Mouse (Mus musculus): Measurements from ENCODE around the gene Sufu.

The Sufu gene

GRCm38 (mm10) chr19:46396686-46397435 lies at the start of gene Sufu:
Sufu (plus strand) TSS chr19:46396896.
- DNase-seq, result peak; percentile 98

GRCm38 (mm10) chr19:46347146-46347545 lies 49.5 kb upstream of the Sufu start:
- no peak for DNase-seq

- DNase-seq, result peak in 1 of 2 experiments; percentile 41
Observed at GRCm38 (mm10) chr19:46347936-46348668, 48.6 kb upstream of the Sufu start.

- peak; percentile 92 to 95 for DNase-seq
Observed at GRCm38 (mm10) chr19:46348761-46349458, 47.8 kb upstream of the Sufu start.

GRCm38 (mm10) chr19:46349550-46349949 lies 47.1 kb upstream of the Sufu start:
- DNase-seq, result no peak

GRCm38 (mm10) chr19:46350168-46350932 lies 46.3 kb upstream of the Sufu start, which contains the start of gene 2310034G01Rik:
2310034G01Rik (minus strand) TSS chr19:46350302.
- peak; percentile 49 to 74 for DNase-seq

GRCm38 (mm10) chr19:46356701-46357138 lies 40.0 kb upstream of the Sufu start:
- DNase-seq, result peak; percentile 95 to 97

GRCm38 (mm10) chr19:46357344-46358280 lies 39.1 kb upstream of the Sufu start:
- DNase-seq, result no peak

GRCm38 (mm10) chr19:46358381-46358780 lies 38.3 kb upstream of the Sufu start:
- DNase-seq, result no peak

- DNase-seq, result no peak
Observed at GRCm38 (mm10) chr19:46362104-46362503, 34.6 kb upstream of the Sufu start.

- DNase-seq, result no peak
Observed at GRCm38 (mm10) chr19:46363294-46364009, 33.2 kb upstream of the Sufu start.

- DNase-seq, result no peak
Observed at GRCm38 (mm10) chr19:46367798-46368590, 28.7 kb upstream of the Sufu start.

- DNase-seq, result peak; percentile 76 to 83
Observed at GRCm38 (mm10) chr19:46369204-46369603, 27.5 kb upstream of the Sufu start.

- peak; percentile 44 to 48 for DNase-seq
Observed at GRCm38 (mm10) chr19:46374477-46375088, 22.1 kb upstream of the Sufu start.

GRCm38 (mm10) chr19:46375489-46375888 lies 21.2 kb upstream of the Sufu start:
- peak in 1 of 2 experiments; percentile 42 for DNase-seq

GRCm38 (mm10) chr19:46375891-46376290 lies 20.8 kb upstream of the Sufu start:
- no peak for DNase-seq

- DNase-seq, result no peak
Observed at GRCm38 (mm10) chr19:46382275-46382674, 14.4 kb upstream of the Sufu start.

GRCm38 (mm10) chr19:46389872-46390271 lies 6.8 kb upstream of the Sufu start:
- no peak for DNase-seq

- DNase-seq, result peak in 1 of 2 experiments; percentile 61
Observed at GRCm38 (mm10) chr19:46392018-46392417, 4.7 kb upstream of the Sufu start.

Measured in cerebellum, postnatal 25 days (tissue).